Mouse (Mus musculus) stomach, embryonic 14.5 days (tissue): ENCODE results near the gene Gm49369. TPM values are rescaled to one million over a fixed set of nuclear protein-coding genes. Genes with fewer than 3 reads are reported as not detected.

ENCODE experiments used
- ATAC-seq: fragments of 200-750 bp; cut with Nextera tagmentation; 2 replicates; pipeline ENCODE4 v1.8.0; 2017; ENCODE audit warnings: low read depth, moderate TSS enrichment; ENCODE audit not compliant: insufficient number of reproducible peaks, insufficient read depth, low FRiP score
- H3K27ac ChIP-seq: fragments of 300-500 bp; sonication (generic); 2 replicates; pipeline ENCODE4 v1.5.1; 2014; ENCODE audit warnings: mild to moderate bottlenecking, low read length, moderate library complexity, mixed read lengths
- H3K27me3 ChIP-seq: fragments of 300-500 bp; sonication (generic); 2 replicates; pipeline ENCODE4 v1.6.1; 2014; ENCODE audit warnings: low read length, control low read depth, mixed read lengths; ENCODE audit not compliant: control insufficient read depth, insufficient read depth
- H3K36me3 ChIP-seq: fragments of 300-500 bp; sonication (generic); 2 replicates; pipeline ENCODE4 v1.6.1; 2014; ENCODE audit warnings: mild to moderate bottlenecking, control low read depth, low read length, moderate library complexity, mixed read lengths; ENCODE audit not compliant: control insufficient read depth, insufficient read depth
- H3K4me1 ChIP-seq: fragments of 300-500 bp; sonication (generic); 2 replicates; pipeline ENCODE4 v1.6.1; 2014; ENCODE audit warnings: low read length, control low read depth, mixed read lengths; ENCODE audit not compliant: control insufficient read depth, insufficient read depth
- H3K4me2 ChIP-seq: fragments of 300-500 bp; sonication (generic); replicated peaks from 2 replicates; pipeline ENCODE4 v1.6.1; 2014; ENCODE audit warnings: low read depth, low read length, control low read depth
- H3K4me3 ChIP-seq: fragments of 300-500 bp; sonication (generic); 2 replicates; pipeline ENCODE4 v1.5.1; 2014; ENCODE audit warnings: low read depth, low read length, control low read depth
- H3K9ac ChIP-seq: fragments of 300-500 bp; sonication (generic); replicated peaks from 2 replicates; pipeline ENCODE4 v1.6.1; 2014; ENCODE audit warnings: low read depth, mild to moderate bottlenecking, control low read depth, low read length, moderate library complexity, mixed read lengths
- H3K9me3 ChIP-seq: fragments of 300-500 bp; sonication (generic); 2 replicates; pipeline ENCODE4 v1.6.1; 2016; ENCODE audit warnings: low read depth, low read length, control low read depth; ENCODE audit not compliant: control insufficient read depth
- WGBS: fragments of 180-500 bp; shearing (Covaris S2); extraction: QIAGEN DNeasy Blood & Tissue Kit; methylation state at CpG from one replicate; pipeline ENCODE4 v1.1.7; 2014; 5-methylcytosine and 5-hydroxymethylcytosine counted together
- polyA plus RNA-seq: library from polyadenylated mRNA; unstranded; fragments of >200 nt; fragmentation: Nextera tagmentation; extraction: Ambion mirVana; gene quantifications from 2 replicates; pipeline ENCODE4 v1.2.1, GENCODE M21; 2014

Gene Gm49369
- polyA plus RNA-seq, 1 experiment from 2014 or later: not detected

- H3K4me2 ChIP-seq: peak overlapping the region; percentile 80
- peaks cover 22% of the 10 kb centered on the region for H3K27me3 ChIP-seq
- H3K4me1 ChIP-seq: no peaks in the 10 kb centered on the region
- no peaks in the 10 kb centered on the region for H3K9me3 ChIP-seq
- peak overlapping the region; percentile 30; the same call in 1 of the 2 replicates for H3K9ac ChIP-seq
- WGBS: 2% methylated on average over 63 of the region's 64 CpGs
- H3K4me3 ChIP-seq: peak overlapping the region; percentile 35
- peak; percentile 39; the same call in 1 of the 2 replicates for ATAC-seq
- H3K27ac ChIP-seq: no peak overlapping the region
- H3K36me3 ChIP-seq: peaks cover 11% of the 10 kb centered on the region
Observed at GRCm38 (mm10) chr7:142371768-142372661, 10.5 kb downstream of the Gm49369 start.

- no peak for ATAC-seq
Observed at GRCm38 (mm10) chr7:142371398-142371767, 11.1 kb downstream of the Gm49369 start.

GRCm38 (mm10) chr7:142370937-142371336 is 11.5 kb downstream of the Gm49369 start:
- no peaks in the 10 kb centered on the region for H3K9me3 ChIP-seq
- no peak for ATAC-seq
- H3K36me3 ChIP-seq: peaks cover 1% of the 10 kb centered on the region
- H3K9ac ChIP-seq: no peak overlapping the region
- WGBS: 81% methylated on average over 18 of the region's 18 CpGs
- H3K27ac ChIP-seq: no peak overlapping the region
- H3K4me3 ChIP-seq: no peak overlapping the region
- no peak overlapping the region for H3K4me2 ChIP-seq
- H3K27me3 ChIP-seq: peaks cover 22% of the 10 kb centered on the region
- no peaks in the 10 kb centered on the region for H3K4me1 ChIP-seq

More at GRCm38 (mm10) chr7:142371398-142371767, 11.1 kb downstream of the Gm49369 start:
- Histone ChIP-seq H3K36me3 (peaks cover 6% of the 10 kb centered on the region), H3K4me2 (peak overlapping the region; percentile 80), H3K4me1 (no peaks in the 10 kb centered on the region), H3K4me3 (peak overlapping the region; percentile 35), H3K27me3 (peaks cover 22% of the 10 kb centered on the region), H3K9ac (no peak overlapping the region), H3K27ac (no peak overlapping the region), H3K9me3 (no peaks in the 10 kb centered on the region)
- 29% methylated on average over 11 of the region's 11 CpGs for WGBS

GRCm38 (mm10) chr7:142369820-142370219 is 12.6 kb downstream of the Gm49369 start:
- Histone ChIP-seq H3K36me3 (no peaks in the 10 kb centered on the region), H3K4me2 (no peak overlapping the region), H3K9me3 (no peaks in the 10 kb centered on the region), H3K9ac (no peak overlapping the region), H3K4me1 (no peaks in the 10 kb centered on the region), H3K27me3 (peaks cover 22% of the 10 kb centered on the region), H3K27ac (no peak overlapping the region), H3K4me3 (no peak overlapping the region)
- 70% methylated on average over 6 of the region's 6 CpGs for WGBS
- no peak for ATAC-seq

- Histone ChIP-seq H3K4me3 (no peak overlapping the region), H3K4me1 (no peaks in the 10 kb centered on the region), H3K27me3 (peaks cover 22% of the 10 kb centered on the region), H3K4me2 (no peak overlapping the region), H3K9me3 (no peaks in the 10 kb centered on the region), H3K27ac (no peak overlapping the region), H3K36me3 (no peaks in the 10 kb centered on the region), H3K9ac (no peak overlapping the region)
- WGBS: 75% methylated on average over 2 of the region's 2 CpGs
- ATAC-seq: no peak
Observed at GRCm38 (mm10) chr7:142368856-142369255, 13.6 kb downstream of the Gm49369 start.

GRCm38 (mm10) chr7:142363107-142363506 is 19.4 kb downstream of the Gm49369 start:
- 78% methylated on average over 4 of the region's 4 CpGs for WGBS
- Histone ChIP-seq H3K4me1 (peaks cover 5% of the 10 kb centered on the region; the same call in 1 of the 2 replicates), H3K4me3 (no peak overlapping the region), H3K27ac (no peak overlapping the region), H3K27me3 (no peaks in the 10 kb centered on the region), H3K9me3 (no peaks in the 10 kb centered on the region), H3K4me2 (no peak overlapping the region), H3K9ac (no peak overlapping the region), H3K36me3 (no peaks in the 10 kb centered on the region)
- ATAC-seq: no peak

GRCm38 (mm10) chr7:142360743-142361142 is 21.7 kb downstream of the Gm49369 start:
- peaks cover 5% of the 10 kb centered on the region; the same call in 1 of the 2 replicates for H3K4me1 ChIP-seq
- H3K27me3 ChIP-seq: no peaks in the 10 kb centered on the region
- H3K4me2 ChIP-seq: no peak overlapping the region
- H3K36me3 ChIP-seq: no peaks in the 10 kb centered on the region
- no peak overlapping the region for H3K4me3 ChIP-seq
- no peak overlapping the region for H3K9ac ChIP-seq
- no peaks in the 10 kb centered on the region for H3K9me3 ChIP-seq
- no peak for ATAC-seq
- H3K27ac ChIP-seq: no peak overlapping the region

GRCm38 (mm10) chr7:142359129-142359528 is 23.3 kb downstream of the Gm49369 start:
- peaks cover 5% of the 10 kb centered on the region; the same call in 1 of the 2 replicates for H3K4me1 ChIP-seq

More at GRCm38 (mm10) chr7:142359129-142359528, 23.3 kb downstream of the Gm49369 start:
- no peak overlapping the region for H3K4me3 ChIP-seq
- no peaks in the 10 kb centered on the region for H3K36me3 ChIP-seq
- H3K27ac ChIP-seq: no peak overlapping the region
- peak; percentile 34; the same call in 1 of the 2 replicates for ATAC-seq
- WGBS: 57% methylated on average over 8 of the region's 8 CpGs
- no peaks in the 10 kb centered on the region for H3K9me3 ChIP-seq
- H3K27me3 ChIP-seq: no peaks in the 10 kb centered on the region
- H3K9ac ChIP-seq: no peak overlapping the region
- H3K4me2 ChIP-seq: no peak overlapping the region
